Mouse (Mus musculus) E14TG2a.4 (cell line): ENCODE data around the gene Parp6.

Experiments used
- H3K27me3 ChIP-seq: 2 replicates; pipeline ENCODE4 v1.6.1; 2014; ENCODE audit warnings: low read length, control low read depth; ENCODE audit not compliant: insufficient read depth
- H3K36me3 ChIP-seq: 2 replicates; pipeline ENCODE4 v1.6.1; 2014; ENCODE audit warnings: low read length, control low read depth; ENCODE audit not compliant: insufficient read depth
- H3K4me1 ChIP-seq: replicated peaks from 2 replicates; pipeline ENCODE4 v1.6.1; 2014; ENCODE audit warnings: low read depth, low read length, control low read depth
- H3K4me3 ChIP-seq: replicated peaks from 2 replicates; pipeline ENCODE4 v1.5.1; 2014; ENCODE audit warnings: mild to moderate bottlenecking, low read length
- H3K9me3 ChIP-seq: 2 replicates; pipeline ENCODE4 v1.6.1; 2014; ENCODE audit warnings: low read length, control low read depth
- CTCF ChIP-seq: conservative IDR thresholded peaks from 2 replicates; pipeline ENCODE4 v1.5.1; 2014; ENCODE audit warnings: low read length
- NANOG ChIP-seq: IDR thresholded peaks from 2 replicates; pipeline ENCODE4 v1.6.1; 2014; ENCODE audit warnings: borderline replicate concordance, low read length, mixed read lengths
- POU5F1 ChIP-seq: IDR thresholded peaks from 2 replicates; pipeline ENCODE4 v1.6.1; 2014; ENCODE audit warnings: low read length, borderline replicate concordance

The Parp6 gene

GRCm38 (mm10) chr9:59649911-59650310 is 32.8 kb downstream of the Parp6 start:
- TF ChIP-seq CTCF: no peak
- no peak for TF ChIP-seq NANOG
- TF ChIP-seq POU5F1: no peak
- H3K36me3 ChIP-seq: peaks cover 33% of the 10 kb centered on the region
- H3K4me1 ChIP-seq: peaks cover 25% of the 10 kb centered on the region
- no peaks in the 10 kb centered on the region for H3K27me3 ChIP-seq
- H3K9me3 ChIP-seq: no peaks in the 10 kb centered on the region
- H3K4me3 ChIP-seq: no peak overlapping the region

GRCm38 (mm10) chr9:59653371-59653770 is 36.3 kb downstream of the Parp6 start:
- H3K9me3 ChIP-seq: no peaks in the 10 kb centered on the region
- no peak for TF ChIP-seq POU5F1
- TF ChIP-seq NANOG: no peak
- no peak for TF ChIP-seq CTCF

DNA sequence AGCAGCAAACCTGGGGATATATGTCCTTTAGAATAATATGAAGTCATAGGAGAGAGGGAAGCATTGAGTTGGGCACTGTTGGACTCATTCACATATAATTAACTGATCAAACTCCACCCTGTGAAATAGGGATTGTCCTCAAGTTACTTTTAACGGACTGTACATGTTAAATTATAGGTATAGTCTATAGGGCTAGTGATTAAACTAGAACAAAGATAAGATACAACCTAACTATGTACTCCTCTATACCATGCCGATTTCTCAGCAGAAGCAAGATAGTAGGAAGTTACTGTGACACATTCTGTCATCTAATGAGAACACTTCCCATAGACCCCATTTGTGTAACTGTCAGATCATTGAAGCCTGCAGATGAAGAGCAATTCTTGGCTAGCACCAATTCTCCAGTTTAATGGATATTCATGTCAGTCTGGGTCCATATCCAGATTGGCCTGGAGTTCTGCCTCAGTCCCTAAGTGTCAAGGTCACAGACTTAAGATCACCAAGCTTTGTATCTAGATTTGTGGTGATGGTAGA is 37.4 kb downstream of the Parp6 start:
- Histone ChIP-seq H3K4me1 (peaks cover 32% of the 10 kb centered on the region), H3K9me3 (no peaks in the 10 kb centered on the region), H3K4me3 (peak overlapping the region; percentile 99), H3K27me3 (no peaks in the 10 kb centered on the region), H3K36me3 (peaks cover 42% of the 10 kb centered on the region)
- TF ChIP-seq POU5F1 (no peak), NANOG (no peak), CTCF (no peak)

More at GRCm38 (mm10) chr9:59653371-59653770, 36.3 kb downstream of the Parp6 start:
- H3K4me1 ChIP-seq: peaks cover 32% of the 10 kb centered on the region
- H3K27me3 ChIP-seq: no peaks in the 10 kb centered on the region
- peaks cover 42% of the 10 kb centered on the region for H3K36me3 ChIP-seq
- H3K4me3 ChIP-seq: peak overlapping the region; percentile 26; the same call in 1 of the 2 replicates

DNA sequence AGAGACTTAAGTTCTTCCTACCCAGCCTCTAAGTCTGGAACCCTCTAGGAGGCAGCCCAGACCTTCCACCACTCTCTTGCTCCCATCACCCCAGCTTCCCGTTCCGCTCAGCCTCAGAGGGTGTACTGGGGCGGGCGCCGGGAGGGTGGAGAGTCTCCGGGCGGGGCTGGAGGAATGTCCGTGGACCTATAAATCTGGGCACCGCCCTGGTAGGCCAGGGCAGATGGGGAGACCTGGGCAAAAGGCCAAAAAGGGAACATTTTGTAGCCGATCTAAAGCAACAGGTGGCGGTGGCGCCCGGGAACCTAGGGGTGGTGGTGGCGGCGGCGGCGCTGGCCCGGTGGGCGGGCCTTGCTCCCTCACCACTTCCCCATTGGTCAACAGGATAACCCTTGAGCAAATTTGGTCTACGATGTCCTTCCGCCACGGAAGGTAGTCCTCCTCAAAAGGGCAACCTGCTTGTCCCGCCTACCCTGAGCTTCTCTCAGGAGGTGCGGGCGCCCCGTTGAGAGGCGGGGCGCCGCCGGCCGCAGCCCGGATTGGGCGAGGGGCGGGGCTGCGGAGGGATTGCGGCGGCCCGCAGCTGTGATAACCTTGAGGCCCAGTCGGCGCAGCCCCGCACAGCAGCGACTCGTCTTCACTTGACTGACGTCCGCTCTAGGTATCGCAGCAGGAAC is 39.0 kb downstream of the Parp6 start, which contains the start of gene Pkm:
Gene Pkm, plus strand, starts transcription at position 411 of the 677 bp plus-strand sequence.
- Histone ChIP-seq H3K4me3 (peak within 1 kb of the TSS; percentile 99), H3K9me3 (no peaks in the 10 kb centered on the region), H3K4me1 (peaks cover 40% of the 10 kb centered on the region), H3K27me3 (no peaks in the 10 kb centered on the region), H3K36me3 (peaks cover 44% of the 10 kb centered on the region)
- no peak for TF ChIP-seq POU5F1
- no peak for TF ChIP-seq NANOG
- no peak for TF ChIP-seq CTCF

DNA sequence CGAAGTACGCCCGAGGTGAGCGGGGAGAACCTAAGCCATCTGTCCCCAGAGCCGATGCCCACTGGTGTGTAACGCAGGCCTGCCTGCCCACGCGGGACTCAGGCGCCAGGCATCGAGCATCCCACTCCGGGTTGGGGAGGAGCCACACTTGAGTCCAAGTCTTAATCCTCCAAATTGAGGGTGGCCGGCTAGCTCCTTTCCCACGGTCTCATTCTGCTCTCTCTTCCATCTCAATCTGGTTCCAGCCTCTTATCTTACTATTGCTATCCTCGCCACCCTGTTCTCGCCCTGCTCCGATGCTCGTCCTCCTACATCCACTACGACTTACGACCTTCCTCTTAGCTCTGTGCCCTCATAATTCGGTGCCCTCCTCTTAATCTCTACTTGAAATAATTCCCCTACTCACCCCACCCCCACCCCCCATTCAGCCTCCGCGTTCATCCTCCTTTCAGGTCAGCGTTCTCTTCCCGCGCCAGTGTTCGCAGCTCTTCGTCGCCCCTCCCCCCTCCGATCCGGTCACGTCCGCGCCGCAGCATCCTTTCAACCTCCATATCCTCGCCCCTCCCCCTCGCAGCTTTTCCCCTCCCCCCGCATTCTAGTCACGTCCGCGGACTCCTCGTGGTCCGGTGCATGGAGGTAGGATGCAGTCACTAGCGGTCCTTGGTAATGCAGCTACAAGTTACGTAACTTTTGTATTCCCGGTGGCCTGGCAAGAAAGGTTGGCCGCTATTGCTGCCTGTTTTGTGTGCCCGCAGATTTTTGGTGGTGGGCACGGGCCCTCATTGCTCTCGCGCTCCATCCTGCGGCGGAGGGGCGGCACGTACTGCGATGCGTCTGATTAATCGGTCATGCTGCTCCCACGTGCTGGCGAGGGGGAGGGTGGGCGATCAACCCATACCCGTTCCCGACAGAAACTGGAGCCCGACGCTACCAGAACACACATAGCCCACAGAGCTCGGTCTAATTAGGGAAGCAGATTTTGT is 39.8 kb downstream of the Parp6 start:
- peaks cover 48% of the 10 kb centered on the region for H3K4me1 ChIP-seq
- H3K9me3 ChIP-seq: no peaks in the 10 kb centered on the region
- H3K4me3 ChIP-seq: peak overlapping the region; percentile 99
- H3K36me3 ChIP-seq: peaks cover 49% of the 10 kb centered on the region
- H3K27me3 ChIP-seq: no peaks in the 10 kb centered on the region
- TF ChIP-seq CTCF (0 out of 2 replicates have a peak, but pooled peaks have one; percentile 7), POU5F1 (no peak)

GRCm38 (mm10) chr9:59658146-59658545 is 41.1 kb downstream of the Parp6 start:
- Histone ChIP-seq H3K4me3 (peak overlapping the region; percentile 99), H3K9me3 (no peaks in the 10 kb centered on the region), H3K4me1 (peaks cover 53% of the 10 kb centered on the region), H3K36me3 (peaks cover 61% of the 10 kb centered on the region), H3K27me3 (no peaks in the 10 kb centered on the region)
- TF ChIP-seq POU5F1 (no peak), CTCF (no peak)

- Histone ChIP-seq H3K36me3 (peaks cover 73% of the 10 kb centered on the region), H3K27me3 (no peaks in the 10 kb centered on the region), H3K4me1 (peaks cover 53% of the 10 kb centered on the region), H3K9me3 (no peaks in the 10 kb centered on the region), H3K4me3 (peak overlapping the region; percentile 99)
- TF ChIP-seq NANOG (no peak), CTCF (peak; percentile 98)
Measured at GRCm38 (mm10) chr9:59659036-59660026, 42.2 kb downstream of the Parp6 start.
